Mouse (Mus musculus): ENCODE measurements around the gene Dock2. TPM values are rescaled to one million over a fixed set of nuclear protein-coding genes. Genes with fewer than 3 reads are reported as not detected.

The Dock2 gene
- polyA plus RNA-seq, 1 experiment from 2014 or later: 1.1 TPM

DNA sequence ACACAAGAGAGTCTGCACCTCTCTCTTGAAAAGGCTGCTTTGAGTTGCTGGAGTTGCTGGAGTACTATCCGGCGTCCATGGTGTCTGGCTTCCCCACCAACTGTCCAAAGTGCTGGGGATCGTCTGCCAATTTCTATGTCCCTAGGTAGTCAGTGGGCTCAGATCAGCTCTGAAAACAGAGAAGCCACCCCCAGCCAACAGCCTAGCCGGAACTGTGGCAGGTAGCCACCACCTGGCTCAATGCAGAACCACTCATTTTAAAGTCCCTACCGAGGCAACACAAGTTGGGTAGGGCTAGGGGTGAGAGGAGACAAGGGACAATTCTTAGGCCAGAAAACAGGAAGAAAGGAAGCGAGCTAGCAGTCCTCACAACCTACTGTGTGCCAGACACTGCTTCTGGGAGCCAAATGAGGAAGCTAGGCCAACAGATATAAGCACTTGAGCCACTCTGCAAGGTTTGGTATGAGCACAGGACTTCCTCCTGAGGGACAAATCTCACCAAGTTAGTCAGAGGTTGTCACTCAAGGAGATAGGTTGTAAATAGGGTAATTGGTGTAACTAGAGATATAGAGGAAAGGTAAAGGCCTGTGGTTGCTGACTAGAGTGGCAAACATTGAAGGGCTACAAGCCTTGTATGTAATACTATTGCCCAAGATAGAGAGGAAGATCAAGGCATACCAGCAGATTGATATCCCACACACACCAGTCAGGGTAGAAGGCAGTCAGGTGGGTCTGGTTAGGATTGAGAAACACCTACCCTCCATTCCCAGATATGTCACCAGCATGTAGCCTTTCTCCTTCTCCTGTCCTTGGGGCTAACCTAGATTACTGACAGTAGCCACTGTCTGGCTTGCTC is 394.2 kb downstream of the Dock2 start:
- Histone ChIP-seq H3K27me3 (ENCODE audit: control insufficient read depth, insufficient read depth, low read length) (no peaks in the 10 kb centered on the region), H3K9ac (ENCODE audit: low read depth, low read length) (no peak overlapping the region), H3K4me3 (ENCODE audit: low read length) (no peak overlapping the region), H3K4me2 (replicated peaks; ENCODE audit: low read depth, low read length) (no peak overlapping the region), H3K36me3 (ENCODE audit: control insufficient read depth, insufficient read depth, low read length) (no peaks in the 10 kb centered on the region), H3K9me3 (ENCODE audit: control insufficient read depth, low read length) (no peaks in the 10 kb centered on the region), H3K27ac (ENCODE audit: low read depth, low read length) (no peak overlapping the region), H3K4me1 (ENCODE audit: control insufficient read depth, insufficient read depth, low read length) (no peaks in the 10 kb centered on the region)
- WGBS: 89% methylated on average over 6 of the region's 6 CpGs
- ATAC-seq (ENCODE audit: low FRiP score, low TSS enrichment): no peak

DNA sequence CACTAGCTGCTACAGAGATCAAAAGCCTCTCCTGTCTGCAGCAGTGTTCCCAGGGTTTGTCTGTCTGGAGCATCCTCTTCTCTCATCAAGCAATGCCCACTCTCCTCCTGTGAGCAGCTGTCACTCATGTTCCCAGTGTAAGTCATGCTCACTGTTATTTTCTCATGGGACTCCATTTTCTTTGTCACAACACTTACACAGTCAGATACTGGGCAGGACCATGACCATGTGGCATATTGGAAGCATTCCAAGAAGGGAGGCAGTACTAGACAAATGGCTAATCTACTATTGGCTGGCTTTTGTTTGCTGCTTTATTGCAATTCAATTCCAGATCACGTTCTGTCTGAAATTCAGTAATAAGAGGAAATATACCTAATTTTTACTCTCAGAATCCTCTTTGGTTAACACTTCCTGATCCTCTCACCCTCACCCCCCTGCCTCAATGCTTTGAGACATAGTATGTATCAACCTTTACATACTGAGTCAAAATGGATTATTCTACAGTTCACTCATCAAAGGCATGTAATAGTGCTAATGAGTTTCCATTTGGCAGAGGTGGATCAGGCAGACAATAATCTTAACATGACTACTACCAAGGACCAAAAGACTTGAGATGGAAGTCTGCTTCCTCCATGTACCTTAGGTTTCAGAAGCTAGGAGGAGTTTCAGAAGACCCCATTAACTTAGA is 398.5 kb downstream of the Dock2 start:
- H3K4me2 ChIP-seq (replicated peaks; ENCODE audit: low read depth, low read length): no peak overlapping the region
- H3K36me3 ChIP-seq (ENCODE audit: control insufficient read depth, insufficient read depth, low read length): no peaks in the 10 kb centered on the region
- no peaks in the 10 kb centered on the region for H3K27me3 ChIP-seq (ENCODE audit: control insufficient read depth, insufficient read depth, low read length)
- H3K9ac ChIP-seq (ENCODE audit: low read depth, low read length): no peak overlapping the region
- no peaks in the 10 kb centered on the region for H3K9me3 ChIP-seq (ENCODE audit: control insufficient read depth, low read length)
- H3K4me3 ChIP-seq (ENCODE audit: low read length): no peak overlapping the region
- ATAC-seq (ENCODE audit: low FRiP score, low TSS enrichment): no peak
- H3K27ac ChIP-seq (ENCODE audit: low read depth, low read length): no peak overlapping the region
- 71% methylated on average over 1 of the region's 1 CpGs for WGBS
- no peaks in the 10 kb centered on the region for H3K4me1 ChIP-seq (ENCODE audit: control insufficient read depth, insufficient read depth, low read length)

DNA sequence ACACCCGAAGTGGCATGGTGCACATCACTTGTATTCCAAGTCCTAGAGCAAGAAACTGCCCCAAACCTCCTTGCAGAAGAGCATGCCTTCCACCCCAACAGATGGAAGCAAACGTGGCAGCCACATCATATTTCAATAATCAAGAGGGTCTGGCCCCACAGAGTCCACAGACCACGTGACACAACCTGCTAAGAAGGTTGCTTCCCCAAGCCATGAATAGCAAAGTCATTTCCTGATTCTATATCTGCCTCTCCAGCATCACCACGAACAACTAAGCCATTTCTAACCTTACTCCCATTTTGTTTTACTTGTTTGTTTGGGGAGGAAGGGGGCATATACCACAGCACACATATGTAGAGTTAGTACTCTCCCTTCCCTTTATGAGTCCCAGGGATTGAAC is 399.5 kb downstream of the Dock2 start:
- no peak overlapping the region for H3K27ac ChIP-seq (ENCODE audit: low read depth, low read length)
- no peak overlapping the region for H3K9ac ChIP-seq (ENCODE audit: low read depth, low read length)
- WGBS: 74% methylated on average over 4 of the region's 4 CpGs
- H3K4me3 ChIP-seq (ENCODE audit: low read length): no peak overlapping the region
- no peaks in the 10 kb centered on the region for H3K9me3 ChIP-seq (ENCODE audit: control insufficient read depth, low read length)
- no peak overlapping the region for H3K4me2 ChIP-seq (replicated peaks; ENCODE audit: low read depth, low read length)
- no peaks in the 10 kb centered on the region for H3K27me3 ChIP-seq (ENCODE audit: control insufficient read depth, insufficient read depth, low read length)
- no peaks in the 10 kb centered on the region for H3K36me3 ChIP-seq (ENCODE audit: control insufficient read depth, insufficient read depth, low read length)
- H3K4me1 ChIP-seq (ENCODE audit: control insufficient read depth, insufficient read depth, low read length): no peaks in the 10 kb centered on the region
- no peak for ATAC-seq (ENCODE audit: low FRiP score, low TSS enrichment)

DNA sequence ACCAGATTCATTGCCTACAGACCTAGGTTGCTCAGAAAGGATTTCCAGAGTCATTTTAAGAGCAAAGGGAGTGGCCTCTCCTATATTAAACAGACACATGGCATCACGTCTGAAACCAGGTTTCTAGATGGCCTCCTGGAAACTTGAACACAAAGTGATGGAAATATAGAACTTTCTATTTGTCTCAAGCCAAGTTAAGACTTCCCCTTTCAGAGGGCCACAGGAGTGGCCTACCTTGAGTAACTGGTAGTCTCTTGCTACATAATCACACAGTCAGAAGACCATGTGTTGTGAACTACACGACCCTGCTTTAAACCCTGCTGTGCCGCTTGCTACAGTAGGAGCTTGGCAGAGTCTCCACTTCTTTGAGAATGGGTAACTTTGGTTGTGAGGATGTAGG is 400.2 kb downstream of the Dock2 start:
- 89% methylated on average over 3 of the region's 3 CpGs for WGBS
- no peak overlapping the region for H3K4me3 ChIP-seq (ENCODE audit: low read length)
- H3K4me2 ChIP-seq (replicated peaks; ENCODE audit: low read depth, low read length): no peak overlapping the region
- ATAC-seq (ENCODE audit: low FRiP score, low TSS enrichment): no peak
- H3K27me3 ChIP-seq (ENCODE audit: control insufficient read depth, insufficient read depth, low read length): no peaks in the 10 kb centered on the region
- H3K4me1 ChIP-seq (ENCODE audit: control insufficient read depth, insufficient read depth, low read length): no peaks in the 10 kb centered on the region
- no peaks in the 10 kb centered on the region for H3K36me3 ChIP-seq (ENCODE audit: control insufficient read depth, insufficient read depth, low read length)
- no peaks in the 10 kb centered on the region for H3K9me3 ChIP-seq (ENCODE audit: control insufficient read depth, low read length)
- H3K27ac ChIP-seq (ENCODE audit: low read depth, low read length): no peak overlapping the region
- no peak overlapping the region for H3K9ac ChIP-seq (ENCODE audit: low read depth, low read length)

DNA sequence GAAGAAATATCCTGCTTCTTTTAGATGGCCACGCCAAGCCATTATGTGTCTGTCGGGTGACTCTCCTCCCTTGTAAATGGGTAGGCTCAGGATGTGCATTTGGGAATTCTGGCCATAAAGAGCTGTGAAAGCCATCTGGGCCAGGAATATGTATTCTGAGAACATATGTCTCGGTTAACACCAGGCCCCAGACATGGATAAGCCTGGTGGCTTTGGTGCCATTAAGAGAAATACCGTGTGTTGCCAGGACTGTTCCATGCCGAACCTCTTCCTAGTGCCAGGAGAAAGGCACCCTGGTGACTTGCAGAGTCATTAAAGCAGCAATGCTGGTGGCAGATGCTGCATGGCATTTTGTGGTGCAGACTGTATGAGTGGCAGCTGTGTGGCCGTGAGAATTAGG is 406.0 kb downstream of the Dock2 start:
- ATAC-seq (ENCODE audit: low FRiP score, low TSS enrichment): no peak
- H3K4me1 ChIP-seq (ENCODE audit: control insufficient read depth, insufficient read depth, low read length): no peaks in the 10 kb centered on the region
- no peak overlapping the region for H3K4me2 ChIP-seq (replicated peaks; ENCODE audit: low read depth, low read length)
- H3K27me3 ChIP-seq (ENCODE audit: control insufficient read depth, insufficient read depth, low read length): no peaks in the 10 kb centered on the region
- H3K36me3 ChIP-seq (ENCODE audit: control insufficient read depth, insufficient read depth, low read length): no peaks in the 10 kb centered on the region
- no peak overlapping the region for H3K4me3 ChIP-seq (ENCODE audit: low read length)
- no peaks in the 10 kb centered on the region for H3K9me3 ChIP-seq (ENCODE audit: control insufficient read depth, low read length)
- H3K27ac ChIP-seq (ENCODE audit: low read depth, low read length): no peak overlapping the region
- no peak overlapping the region for H3K9ac ChIP-seq (ENCODE audit: low read depth, low read length)
- 67% methylated on average over 6 of the region's 6 CpGs for WGBS

DNA sequence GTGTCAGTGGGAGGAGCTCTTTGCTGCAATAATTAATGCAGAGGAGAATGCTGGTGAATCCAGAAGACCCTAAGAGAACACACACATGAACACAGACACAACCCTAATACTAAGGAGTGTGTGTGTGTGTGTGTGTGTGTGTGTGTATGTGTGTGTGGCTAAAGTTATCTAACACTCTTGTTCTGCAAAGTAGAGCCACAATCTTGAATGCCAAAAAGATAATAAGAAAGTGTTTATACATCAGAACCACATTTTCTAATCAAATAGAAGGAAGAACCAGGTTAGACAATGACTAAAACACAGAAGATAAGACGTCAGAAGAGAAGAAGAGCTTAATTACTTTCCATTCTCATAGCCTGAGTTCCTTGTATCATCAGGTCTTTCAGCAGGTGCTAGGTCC is 408.1 kb downstream of the Dock2 start:
- Histone ChIP-seq H3K9ac (ENCODE audit: low read depth, low read length) (no peak overlapping the region), H3K4me3 (ENCODE audit: low read length) (no peak overlapping the region), H3K9me3 (ENCODE audit: control insufficient read depth, low read length) (no peaks in the 10 kb centered on the region), H3K4me2 (replicated peaks; ENCODE audit: low read depth, low read length) (no peak overlapping the region), H3K27me3 (ENCODE audit: control insufficient read depth, insufficient read depth, low read length) (no peaks in the 10 kb centered on the region), H3K27ac (ENCODE audit: low read depth, low read length) (no peak overlapping the region), H3K4me1 (ENCODE audit: control insufficient read depth, insufficient read depth, low read length) (no peaks in the 10 kb centered on the region), H3K36me3 (ENCODE audit: control insufficient read depth, insufficient read depth, low read length) (no peaks in the 10 kb centered on the region)
- ATAC-seq (ENCODE audit: low FRiP score, low TSS enrichment): no peak
- WGBS: 83% methylated on average over 1 of the region's 1 CpGs

DNA sequence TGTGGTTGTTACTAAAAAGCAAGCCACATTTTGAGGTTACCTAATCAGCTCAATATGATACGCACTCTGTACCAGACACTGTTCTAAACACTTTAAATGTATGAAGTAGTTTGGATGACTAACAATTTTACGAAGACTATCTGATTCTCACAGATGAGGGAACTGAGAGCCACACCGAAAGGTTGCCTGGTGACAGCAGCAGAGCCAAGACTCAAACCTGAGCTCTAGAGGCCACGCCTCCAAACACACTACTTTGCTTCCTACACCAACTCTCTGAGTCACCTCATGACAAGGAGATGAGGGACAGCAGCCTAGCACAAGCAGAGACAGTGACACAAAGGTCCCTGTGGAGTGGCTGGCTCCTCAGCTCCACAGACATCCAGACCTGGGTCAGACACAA is 411.5 kb downstream of the Dock2 start:
- Histone ChIP-seq H3K4me2 (replicated peaks; ENCODE audit: low read depth, low read length) (no peak overlapping the region), H3K4me1 (ENCODE audit: control insufficient read depth, insufficient read depth, low read length) (no peaks in the 10 kb centered on the region), H3K36me3 (ENCODE audit: control insufficient read depth, insufficient read depth, low read length) (no peaks in the 10 kb centered on the region), H3K4me3 (ENCODE audit: low read length) (no peak overlapping the region), H3K9ac (ENCODE audit: low read depth, low read length) (no peak overlapping the region), H3K27me3 (ENCODE audit: control insufficient read depth, insufficient read depth, low read length) (no peaks in the 10 kb centered on the region), H3K9me3 (ENCODE audit: control insufficient read depth, low read length) (no peaks in the 10 kb centered on the region), H3K27ac (ENCODE audit: low read depth, low read length) (no peak overlapping the region)
- no peak for ATAC-seq (ENCODE audit: low FRiP score, low TSS enrichment)
- WGBS: 91% methylated on average over 4 of the region's 4 CpGs

DNA sequence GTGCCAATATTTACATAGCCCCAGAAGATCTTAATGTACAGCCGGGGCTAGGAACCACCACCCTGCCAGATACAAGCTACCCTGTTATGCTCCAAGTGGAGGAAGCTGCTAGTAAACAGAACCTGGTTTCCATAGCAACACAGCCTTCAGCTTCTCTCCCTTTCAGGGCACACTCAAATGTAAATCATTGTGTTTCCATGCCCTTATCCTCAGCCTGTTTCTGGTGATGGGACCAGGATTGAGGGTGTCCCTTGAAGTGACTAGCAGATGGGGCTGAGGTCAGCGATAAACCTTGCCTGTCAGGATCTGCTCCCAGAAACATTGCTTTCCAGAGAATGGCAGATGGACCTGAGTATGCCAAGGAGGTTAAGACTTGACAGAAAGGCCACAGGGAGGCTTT is 427.6 kb downstream of the Dock2 start:
- Histone ChIP-seq H3K4me1 (ENCODE audit: control insufficient read depth, insufficient read depth, low read length) (no peaks in the 10 kb centered on the region), H3K9ac (ENCODE audit: low read depth, low read length) (no peak overlapping the region), H3K27me3 (ENCODE audit: control insufficient read depth, insufficient read depth, low read length) (no peaks in the 10 kb centered on the region), H3K4me2 (replicated peaks; ENCODE audit: low read depth, low read length) (no peak overlapping the region), H3K4me3 (ENCODE audit: low read length) (no peak overlapping the region), H3K9me3 (ENCODE audit: control insufficient read depth, low read length) (no peaks in the 10 kb centered on the region), H3K27ac (ENCODE audit: low read depth, low read length) (no peak overlapping the region), H3K36me3 (ENCODE audit: control insufficient read depth, insufficient read depth, low read length) (no peaks in the 10 kb centered on the region)
- WGBS: 57% methylated on average over 2 of the region's 2 CpGs
- no peak for ATAC-seq (ENCODE audit: low FRiP score, low TSS enrichment)

DNA sequence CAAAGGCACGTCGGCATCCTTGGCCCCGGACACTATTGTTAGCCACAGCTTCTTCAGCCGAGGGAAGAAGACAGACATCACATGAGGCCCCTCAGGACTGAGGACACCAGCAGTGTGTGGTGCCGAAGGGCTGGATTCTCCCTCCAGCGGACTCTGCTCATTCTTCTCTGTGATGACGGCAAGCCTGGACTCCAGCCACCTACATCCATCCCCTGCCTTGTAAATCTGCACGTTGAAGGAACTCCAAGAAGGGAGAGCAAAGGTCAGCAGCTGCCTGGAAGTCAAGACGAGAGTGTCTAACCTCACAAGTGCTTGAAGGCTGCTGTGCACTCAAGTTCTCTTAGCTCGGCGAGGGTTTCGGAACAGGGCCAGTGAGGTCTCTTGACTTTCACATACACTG is 428.3 kb downstream of the Dock2 start:
- Histone ChIP-seq H3K4me3 (ENCODE audit: low read length) (no peak overlapping the region), H3K27me3 (ENCODE audit: control insufficient read depth, insufficient read depth, low read length) (no peaks in the 10 kb centered on the region), H3K27ac (ENCODE audit: low read depth, low read length) (no peak overlapping the region), H3K4me1 (ENCODE audit: control insufficient read depth, insufficient read depth, low read length) (no peaks in the 10 kb centered on the region), H3K36me3 (ENCODE audit: control insufficient read depth, insufficient read depth, low read length) (no peaks in the 10 kb centered on the region), H3K4me2 (replicated peaks; ENCODE audit: low read depth, low read length) (no peak overlapping the region), H3K9ac (ENCODE audit: low read depth, low read length) (no peak overlapping the region), H3K9me3 (ENCODE audit: control insufficient read depth, low read length) (no peaks in the 10 kb centered on the region)
- WGBS: 52% methylated on average over 12 of the region's 12 CpGs
- ATAC-seq (ENCODE audit: low FRiP score, low TSS enrichment): peak; percentile 46; the same call in 1 of the 2 replicates
